Mouse (Mus musculus) heart, embryonic 11.5 days (tissue): ENCODE data around the gene Olfr780. TPM values are rescaled to one million over a fixed set of nuclear protein-coding genes. Genes with fewer than 3 reads are reported as not detected.
"Not testable (repeated sequence)": the region's sequence is repeated elsewhere in the genome, so short reads cannot be mapped to it uniquely, and the experiment has no call there.

Experiments
- ATAC-seq: fragments of 200-750 bp; cut with Nextera tagmentation; replicated peaks from 2 replicates; pipeline ENCODE4 v1.8.0; 2017; ENCODE audit warnings: moderate library complexity; ENCODE audit not compliant: insufficient number of reproducible peaks, low FRiP score, low TSS enrichment
- H3K27ac ChIP-seq: fragments of 300-500 bp; sonication (generic); 2 replicates; pipeline ENCODE4 v1.5.1; 2014; ENCODE audit warnings: mild to moderate bottlenecking, low read depth, low read length
- H3K27me3 ChIP-seq: fragments of 300-500 bp; sonication (generic); 2 replicates; pipeline ENCODE4 v1.6.1; 2014; ENCODE audit warnings: mild to moderate bottlenecking, low read length, mixed read lengths; ENCODE audit not compliant: control insufficient read depth, insufficient read depth
- H3K36me3 ChIP-seq: fragments of 300-500 bp; sonication (generic); 2 replicates; pipeline ENCODE4 v1.6.1; 2014; ENCODE audit warnings: mild to moderate bottlenecking, low read length, moderate library complexity, mixed read lengths; ENCODE audit not compliant: control insufficient read depth, insufficient read depth
- H3K4me1 ChIP-seq: fragments of 300-500 bp; sonication (generic); 2 replicates; pipeline ENCODE4 v1.6.1; 2014; ENCODE audit warnings: low read length; ENCODE audit not compliant: control insufficient read depth, insufficient read depth
- H3K4me2 ChIP-seq: fragments of 300-500 bp; sonication (generic); 2 replicates; pipeline ENCODE4 v1.6.1; 2014; ENCODE audit warnings: mild to moderate bottlenecking, moderate library complexity
- H3K4me3 ChIP-seq: fragments of 300-500 bp; sonication (generic); 2 replicates; pipeline ENCODE4 v1.5.1; 2014; ENCODE audit warnings: low read depth, low read length
- H3K9ac ChIP-seq: fragments of 300-500 bp; sonication (generic); 2 replicates; pipeline ENCODE4 v1.6.1; 2014; ENCODE audit warnings: mild to moderate bottlenecking, low read depth, low read length, moderate library complexity
- H3K9me3 ChIP-seq: fragments of 300-500 bp; sonication (generic); replicated peaks from 2 replicates; pipeline ENCODE4 v1.6.1; 2016; ENCODE audit warnings: low read length; ENCODE audit not compliant: control insufficient read depth
- WGBS: fragments of 180-500 bp; shearing (Covaris S2); extraction: QIAGEN DNeasy Blood & Tissue Kit; methylation state at CpG from one replicate; pipeline ENCODE4 v1.1.7; 2014; ENCODE audit not compliant: insufficient replicate concordance; 5-methylcytosine and 5-hydroxymethylcytosine counted together
- polyA plus RNA-seq: library from polyadenylated mRNA; unstranded; fragments of >200 nt; fragmentation: Nextera tagmentation; extraction: Ambion mirVana; gene quantifications from 2 replicates; pipeline ENCODE4 v1.2.1, GENCODE M21; 2014

Olfr780 gene
- polyA plus RNA-seq, result not detected in 2 replicates

DNA sequence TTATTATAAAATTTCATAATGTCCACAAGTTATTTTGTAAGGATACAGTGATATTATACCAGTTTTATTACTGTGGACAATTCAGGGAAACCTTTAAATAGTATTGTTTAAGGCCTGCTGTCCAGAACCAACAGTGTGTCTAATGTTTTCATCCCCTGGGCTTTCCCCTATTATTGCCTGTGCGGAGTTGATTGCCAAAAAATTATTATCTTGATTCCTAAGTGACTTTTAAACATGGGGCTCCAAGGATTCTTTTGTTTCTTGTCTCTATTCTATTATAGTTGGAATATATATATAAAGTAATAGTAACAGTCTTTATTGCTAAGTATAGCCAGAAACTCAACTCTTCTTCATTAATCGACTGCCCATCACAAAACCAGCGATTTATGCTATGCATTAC lies at the start of gene Olfr780:
Gene Olfr780, plus strand, starts transcription at position 301 of the 400 bp plus-strand sequence.
- no peak within 1 kb of the TSS for H3K9ac ChIP-seq
- no peaks in the 10 kb centered on the region for H3K9me3 ChIP-seq
- no peak for ATAC-seq
- no peaks in the 10 kb centered on the region for H3K4me1 ChIP-seq
- H3K4me2 ChIP-seq, result no peak within 1 kb of the TSS
- H3K27me3 ChIP-seq, result no peaks in the 10 kb centered on the region
- H3K36me3 ChIP-seq, result no peaks in the 10 kb centered on the region
- WGBS, result 80% methylated on average over 3 of the region's 3 CpGs
- no peak within 1 kb of the TSS for H3K4me3 ChIP-seq
- H3K27ac ChIP-seq, result no peak within 1 kb of the TSS

DNA sequence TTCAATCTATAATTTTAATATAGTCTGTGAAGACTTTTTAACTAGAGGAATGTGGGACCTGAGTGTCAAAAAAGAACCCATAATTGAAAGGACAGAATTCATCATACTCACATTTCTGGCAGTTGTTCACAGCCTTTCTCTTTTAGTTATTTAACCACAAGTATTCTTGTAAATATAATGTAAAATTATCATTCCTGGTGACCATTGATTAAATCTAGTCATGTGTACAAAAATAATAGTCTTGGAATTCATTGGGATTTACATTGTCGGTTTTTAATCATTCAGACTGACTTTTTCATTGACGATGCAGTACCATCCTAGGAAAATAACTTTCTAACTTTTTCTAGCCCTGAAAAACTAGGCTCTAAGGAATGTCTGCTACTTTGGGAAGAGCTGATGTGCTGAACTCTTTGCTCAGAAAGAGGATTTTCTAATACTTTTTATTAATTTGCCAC lies 46.8 kb upstream of the Olfr780 start, which contains the start of gene Olfr777:
Gene Olfr777, minus strand, starts transcription at position 405 of the 455 bp plus-strand sequence.
- Histone ChIP-seq H3K9me3 (no peaks in the 10 kb centered on the region), H3K4me3 (no peak within 1 kb of the TSS), H3K27ac (no peak within 1 kb of the TSS), H3K4me2 (no peak within 1 kb of the TSS), H3K9ac (no peak within 1 kb of the TSS), H3K36me3 (no peaks in the 10 kb centered on the region), H3K4me1 (no peaks in the 10 kb centered on the region), H3K27me3 (no peaks in the 10 kb centered on the region)
- no peak for ATAC-seq
- WGBS, result 87% methylated on average over 2 of the region's 2 CpGs

DNA sequence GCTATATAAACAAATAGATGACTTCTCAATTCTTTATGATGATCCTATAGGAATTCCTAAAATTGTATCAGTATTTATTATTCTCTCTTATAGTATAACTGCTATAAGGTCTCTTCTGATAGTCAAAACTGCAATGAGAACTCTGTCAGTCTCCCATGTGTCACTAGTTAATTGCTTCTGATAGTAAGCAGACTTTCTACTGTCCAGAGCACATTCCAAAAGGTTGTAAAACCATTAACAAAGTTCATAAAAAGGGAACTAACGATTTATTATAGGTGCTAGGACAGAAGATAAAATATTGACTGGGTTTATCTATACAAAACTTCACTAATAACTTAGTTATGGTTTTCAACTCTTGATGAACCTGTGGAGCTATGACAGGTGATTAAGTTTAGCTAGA lies 4.9 kb upstream of the Olfr780 start:
- not testable (repeated sequence) for H3K36me3 ChIP-seq, H3K4me1 ChIP-seq, H3K9ac ChIP-seq, H3K27me3 ChIP-seq, H3K4me2 ChIP-seq, ATAC-seq, H3K27ac ChIP-seq, H3K4me3 ChIP-seq, H3K9me3 ChIP-seq
- WGBS, result 46% methylated on average over 1 of the region's 1 CpGs

DNA sequence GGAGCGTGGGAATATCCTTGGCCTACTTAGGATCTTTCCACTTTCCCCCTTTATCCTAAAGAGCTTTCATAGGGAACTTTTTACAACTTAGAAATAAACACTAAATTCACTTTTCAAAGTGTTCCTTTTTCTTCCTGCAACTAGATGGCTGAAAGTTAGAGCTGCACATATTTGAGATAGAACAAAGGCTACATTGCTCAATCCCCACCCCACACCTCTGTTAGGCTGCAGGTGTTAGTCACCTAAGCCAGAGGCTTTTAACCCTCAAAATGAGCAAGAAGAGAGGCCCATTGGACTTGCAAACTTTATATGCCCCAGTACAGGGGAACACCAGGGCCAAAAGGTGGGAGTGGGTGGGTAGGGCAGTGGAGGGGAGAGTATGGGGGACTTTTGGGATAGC lies 4.4 kb upstream of the Olfr780 start:
- not testable (repeated sequence) for H3K4me3 ChIP-seq, H3K27ac ChIP-seq, H3K4me2 ChIP-seq, H3K9ac ChIP-seq, H3K4me1 ChIP-seq, H3K9me3 ChIP-seq, H3K27me3 ChIP-seq, H3K36me3 ChIP-seq, ATAC-seq
- no CpG with 5 or more reads among the region's 1 CpGs for WGBS

DNA sequence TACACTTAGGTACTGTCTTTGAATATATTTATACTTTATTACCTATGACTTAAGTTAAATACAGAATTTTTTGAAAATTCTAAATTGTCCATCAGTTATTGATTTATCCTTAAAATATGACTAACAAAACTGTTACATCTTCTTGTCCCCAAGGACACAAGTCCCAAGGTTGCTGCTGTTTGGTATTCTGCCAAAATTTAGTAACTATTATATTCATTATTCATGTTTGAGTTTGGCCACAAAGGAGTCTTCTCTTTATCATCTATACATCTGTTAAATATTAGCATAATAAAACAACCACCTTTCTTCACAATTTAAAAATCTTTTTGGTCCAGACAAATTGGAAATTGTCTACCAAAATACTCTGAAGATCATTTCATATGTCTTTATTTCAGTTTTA lies 10.6 kb downstream of the Olfr780 start, which contains the start of gene Olfr781:
Gene Olfr781, plus strand, starts transcription at position 301 of the 400 bp plus-strand sequence.
- H3K4me1 ChIP-seq, result no peaks in the 10 kb centered on the region
- no peaks in the 10 kb centered on the region for H3K9me3 ChIP-seq
- no peak within 1 kb of the TSS for H3K4me2 ChIP-seq
- H3K27ac ChIP-seq, result no peak within 1 kb of the TSS
- H3K36me3 ChIP-seq, result no peaks in the 10 kb centered on the region
- no peak within 1 kb of the TSS for H3K9ac ChIP-seq
- no peak for ATAC-seq
- no peaks in the 10 kb centered on the region for H3K27me3 ChIP-seq
- H3K4me3 ChIP-seq, result no peak within 1 kb of the TSS

DNA sequence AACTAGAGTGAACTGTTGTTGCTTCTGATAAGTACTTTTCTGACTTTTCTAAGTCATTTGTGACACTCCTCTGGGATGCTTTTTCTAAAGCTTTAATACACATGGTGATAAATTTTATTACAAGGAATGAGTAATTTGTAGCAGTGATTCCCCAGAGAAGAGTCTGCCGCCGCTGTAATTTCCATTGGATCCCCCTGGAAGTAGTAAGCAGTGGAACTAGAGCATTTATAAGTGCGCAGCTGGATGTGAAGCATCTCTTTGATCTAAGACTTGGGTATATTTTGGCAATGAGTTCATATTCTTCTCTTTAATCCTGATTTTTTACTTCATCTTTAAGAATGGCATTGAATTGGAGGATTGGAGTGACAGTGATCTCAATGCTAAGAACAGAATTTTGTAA lies 30.6 kb downstream of the Olfr780 start, which contains the start of gene Olfr782:
Gene Olfr782, plus strand, starts transcription at position 301 of the 400 bp plus-strand sequence.
- Histone ChIP-seq H3K36me3 (no peaks in the 10 kb centered on the region), H3K27me3 (no peaks in the 10 kb centered on the region), H3K4me3 (no peak within 1 kb of the TSS), H3K4me2 (no peak within 1 kb of the TSS), H3K27ac (no peak within 1 kb of the TSS), H3K4me1 (no peaks in the 10 kb centered on the region), H3K9ac (no peak within 1 kb of the TSS), H3K9me3 (peaks cover 2% of the 10 kb centered on the region; the same call in 1 of the 2 replicates)
- WGBS, result 86% methylated on average over 3 of the region's 3 CpGs
- ATAC-seq, result no peak

DNA sequence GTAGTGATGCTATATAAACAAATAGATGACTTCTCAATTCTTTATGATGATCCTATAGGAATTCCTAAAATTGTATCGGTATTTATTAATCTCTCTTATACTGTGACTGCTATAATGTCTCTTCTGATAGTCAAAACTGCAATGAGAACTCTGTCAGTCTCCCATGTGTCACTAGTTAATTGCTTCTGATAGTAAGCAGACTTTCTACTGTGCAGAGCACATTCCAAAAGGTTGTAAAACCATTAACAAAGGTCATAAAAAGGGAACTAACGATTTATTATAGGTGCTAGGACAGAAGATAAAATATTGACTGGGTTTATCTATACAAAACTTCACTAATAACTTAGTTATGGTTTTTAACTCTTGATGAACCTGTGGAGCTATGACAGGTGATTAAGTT lies 34.6 kb downstream of the Olfr780 start:
- H3K4me3 ChIP-seq, H3K4me1 ChIP-seq, H3K9ac ChIP-seq, ATAC-seq, H3K36me3 ChIP-seq, H3K9me3 ChIP-seq, H3K4me2 ChIP-seq, H3K27ac ChIP-seq, H3K27me3 ChIP-seq: not testable (repeated sequence)
- 69% methylated on average over 2 of the region's 2 CpGs for WGBS

DNA sequence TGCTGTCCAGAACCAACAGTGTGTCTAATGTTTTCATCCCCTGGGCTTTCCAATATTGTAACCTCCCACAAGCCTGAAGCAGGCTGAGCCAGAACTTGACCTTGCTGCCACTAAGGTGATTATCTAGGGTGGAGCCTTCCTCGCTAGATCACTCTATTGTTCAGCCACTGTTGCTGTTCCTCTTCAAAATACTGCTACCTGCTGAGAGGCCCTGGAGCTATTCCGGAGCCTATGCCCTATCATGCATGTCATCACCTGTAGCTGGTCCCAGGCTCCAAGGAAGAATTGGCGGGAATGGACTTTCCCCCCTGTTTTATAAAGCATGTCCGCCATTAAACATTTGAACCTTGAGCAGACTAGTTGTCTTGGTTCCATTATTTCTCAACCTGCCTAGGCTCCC lies 38.6 kb downstream of the Olfr780 start:
- not testable (repeated sequence) for H3K4me1 ChIP-seq, ATAC-seq, H3K4me2 ChIP-seq, H3K4me3 ChIP-seq, H3K36me3 ChIP-seq, H3K9me3 ChIP-seq, H3K9ac ChIP-seq, H3K27me3 ChIP-seq, H3K27ac ChIP-seq
- WGBS, result 81% methylated on average over 4 of the region's 4 CpGs

DNA sequence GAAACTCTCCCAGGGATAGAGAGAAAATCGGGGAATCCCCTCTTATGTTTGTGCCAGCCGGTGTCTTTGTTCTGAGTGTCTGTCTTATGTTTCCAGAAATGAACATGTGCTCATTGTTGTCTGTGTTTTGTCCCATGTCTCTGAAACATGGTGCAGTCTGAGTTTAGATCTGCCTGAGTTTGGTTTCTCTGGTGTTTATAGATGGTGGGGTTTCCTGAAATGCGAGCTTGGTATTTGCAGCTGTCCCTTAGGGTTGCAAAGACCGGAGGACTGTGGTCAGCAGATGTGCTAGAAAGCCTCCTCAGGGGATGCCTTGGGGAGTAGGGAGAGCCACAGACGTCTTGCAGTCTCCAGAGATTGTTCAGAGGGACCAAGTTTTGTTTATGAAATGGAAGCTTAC lies 39.4 kb downstream of the Olfr780 start:
- no peaks in the 10 kb centered on the region for H3K4me1 ChIP-seq
- no peaks in the 10 kb centered on the region for H3K27me3 ChIP-seq
- H3K36me3 ChIP-seq, result no peaks in the 10 kb centered on the region
- ATAC-seq, result no peak
- H3K27ac ChIP-seq, result no peak overlapping the region
- H3K9ac ChIP-seq, result no peak overlapping the region
- no peak overlapping the region for H3K4me3 ChIP-seq
- H3K9me3 ChIP-seq, result 0 out of 2 replicates have a peak, but pooled peaks cover 3% of the 10 kb centered on the region
- H3K4me2 ChIP-seq, result no peak overlapping the region
- WGBS, result 68% methylated on average over 5 of the region's 5 CpGs
